Mouse (Mus musculus) MEL (cell line): ENCODE results near the gene Carnmt1. TPM values are rescaled to one million over a fixed set of nuclear protein-coding genes. Genes with fewer than 3 reads are reported as not detected.
A peak's percentile ranks its signal among the peaks of the same experiment; 100 is the strongest.

ENCODE experiments used
- DNase-seq: peaks from one replicate; pipeline ENCODE4 v3.0.0; 2011; ENCODE audit warnings: low read depth, low spot score
- H3K27ac ChIP-seq: 2 replicates; pipeline ENCODE4 v1.5.1; 2012; ENCODE audit warnings: low read depth, mild to moderate bottlenecking, control low read depth, low read length, moderate library complexity; ENCODE audit not compliant: control insufficient read depth
- H3K27me3 ChIP-seq, 2 experiments: fragments of 150-350 bp in 1 of 2; sonication (generic) in 1 of 2; 2 replicates each; pipeline ENCODE4 v1.6.1; 2012; ENCODE audit warnings: low read length in 2 of 2, mild to moderate bottlenecking in 2 of 2, improper control_type of control experiment in 1 of 2, moderate library complexity in 1 of 2; ENCODE audit not compliant: insufficient read depth in 2 of 2, control insufficient read depth in 1 of 2
- H3K36me3 ChIP-seq, 2 experiments: 2 replicates each; pipeline ENCODE4 v1.6.1; 2012 to 2014; ENCODE audit warnings: low read length in 2 of 2, improper control_type of control experiment in 1 of 2, inconsistent platforms in 1 of 2, mild to moderate bottlenecking in 1 of 2; ENCODE audit not compliant: insufficient read depth in 2 of 2, control insufficient read depth in 1 of 2
- H3K4me1 ChIP-seq, 2 experiments: fragments of 150-350 bp in 1 of 2; sonication (generic) in 1 of 2; 2 replicates each; pipeline ENCODE4 v1.6.1; 2012; ENCODE audit warnings: low read length in 2 of 2, improper control_type of control experiment in 1 of 2, mild to moderate bottlenecking in 1 of 2; ENCODE audit not compliant: insufficient read depth in 2 of 2, control insufficient read depth in 1 of 2
- H3K4me3 ChIP-seq, 2 experiments: fragments of 150-350 bp in 1 of 2; sonication (generic) in 1 of 2; 2 replicates each; pipeline ENCODE4 v1.5.1; 2012; ENCODE audit warnings: low read depth in 2 of 2, low read length in 2 of 2, mild to moderate bottlenecking in 2 of 2, moderate library complexity in 2 of 2, control low read depth in 1 of 2, improper control_type of control experiment in 1 of 2; ENCODE audit not compliant: control insufficient read depth in 1 of 2, insufficient read depth in 1 of 2
- H3K79me2 ChIP-seq: 2 replicates; pipeline ENCODE4 v1.6.1; 2012; ENCODE audit warnings: mild to moderate bottlenecking, low read length, moderate library complexity; ENCODE audit not compliant: control insufficient read depth, poor library complexity, insufficient read depth
- H3K9ac ChIP-seq: 2 replicates; pipeline ENCODE4 v1.6.1; 2012; ENCODE audit warnings: low read depth, mild to moderate bottlenecking, control low read depth, low read length, moderate library complexity; ENCODE audit not compliant: control insufficient read depth, poor library complexity, severe bottlenecking
- H3K9me3 ChIP-seq: fragments of 150-350 bp; sonication (generic); replicated peaks from 2 replicates; pipeline ENCODE4 v1.6.1; 2012; ENCODE audit warnings: mild to moderate bottlenecking, low read length, improper control_type of control experiment, moderate library complexity; ENCODE audit not compliant: insufficient read depth
- BHLHE40 ChIP-seq: IDR thresholded peaks from 2 replicates; pipeline ENCODE4 v1.6.1; 2012; ENCODE audit warnings: low read depth, mild to moderate bottlenecking, inconsistent platforms, low read length, improper control_type of control experiment, borderline replicate concordance
- CHD1 ChIP-seq: IDR thresholded peaks from 2 replicates; pipeline ENCODE4 v1.6.1; 2012; ENCODE audit warnings: low read depth, mild to moderate bottlenecking, inconsistent platforms, low read length, improper control_type of control experiment
- CTCF ChIP-seq, 3 experiments: IDR thresholded peaks in 2 of 3; conservative IDR thresholded peaks in 1 of 3; 2 replicates each; pipeline ENCODE4 v1.5.1; 2011 to 2012; ENCODE audit warnings: low read length in 3 of 3, low read depth in 2 of 3, mild to moderate bottlenecking in 2 of 3, improper control_type of control experiment in 1 of 3, inconsistent platforms in 1 of 3, mixed read lengths in 1 of 3, moderate library complexity in 1 of 3; ENCODE audit not compliant: control insufficient read depth in 1 of 3, insufficient read depth in 1 of 3, poor library complexity in 1 of 3, severe bottlenecking in 1 of 3
- E2F4 ChIP-seq: IDR thresholded peaks from 2 replicates; pipeline ENCODE4 v1.6.1; 2011; ENCODE audit warnings: low read depth, low read length, improper control_type of control experiment, borderline replicate concordance
- ELF1 ChIP-seq: IDR thresholded peaks from 2 replicates; pipeline ENCODE4 v1.6.1; 2014; ENCODE audit warnings: low read depth, mild to moderate bottlenecking, inconsistent platforms, low read length, improper control_type of control experiment, moderate library complexity
- ETS1 ChIP-seq: IDR thresholded peaks from 2 replicates; pipeline ENCODE4 v1.6.1; 2012; ENCODE audit warnings: low read depth, mild to moderate bottlenecking, inconsistent platforms, low read length, improper control_type of control experiment, moderate library complexity
- GABPA ChIP-seq: IDR thresholded peaks from 2 replicates; pipeline ENCODE4 v1.6.1; 2012; ENCODE audit warnings: low read depth, mild to moderate bottlenecking, inconsistent platforms, low read length, improper control_type of control experiment, moderate library complexity
- HCFC1 ChIP-seq: IDR thresholded peaks from 2 replicates; pipeline ENCODE4 v1.6.1; 2012; ENCODE audit warnings: low read depth, mild to moderate bottlenecking, inconsistent platforms, low read length, improper control_type of control experiment, moderate library complexity
- JUND ChIP-seq: IDR thresholded peaks from 2 replicates; pipeline ENCODE4 v1.6.1; 2011; ENCODE audit warnings: low read depth, mild to moderate bottlenecking, improper control_type of control experiment, low read length
- KAT2A ChIP-seq: conservative IDR thresholded peaks from 2 replicates; pipeline ENCODE4 v1.6.1; 2012; ENCODE audit warnings: low read depth, low read length, improper control_type of control experiment, inconsistent platforms
- MAX ChIP-seq: IDR thresholded peaks from 2 replicates; pipeline ENCODE4 v1.6.1; 2011; ENCODE audit warnings: low read length, improper control_type of control experiment
- MAZ ChIP-seq: IDR thresholded peaks from 2 replicates; pipeline ENCODE4 v1.6.1; 2012; ENCODE audit warnings: low read depth, mild to moderate bottlenecking, inconsistent platforms, low read length, improper control_type of control experiment
- MYB ChIP-seq: IDR thresholded peaks from 2 replicates; pipeline ENCODE4 v1.6.1; 2011; ENCODE audit warnings: mild to moderate bottlenecking, low read depth, low read length, improper control_type of control experiment
- NRF1 ChIP-seq: IDR thresholded peaks from 2 replicates; pipeline ENCODE4 v1.6.1; 2014; ENCODE audit warnings: low read depth, mild to moderate bottlenecking, inconsistent platforms, low read length, improper control_type of control experiment, moderate library complexity; ENCODE audit not compliant: poor library complexity, insufficient read depth, severe bottlenecking
- RAD21 ChIP-seq: IDR thresholded peaks from 2 replicates; pipeline ENCODE4 v1.6.1; 2011; ENCODE audit warnings: mild to moderate bottlenecking, low read depth, low read length, improper control_type of control experiment
- RCOR1 ChIP-seq: IDR thresholded peaks from 2 replicates; pipeline ENCODE4 v1.6.1; 2012; ENCODE audit warnings: low read depth, mild to moderate bottlenecking, inconsistent platforms, low read length, improper control_type of control experiment
- SMC3 ChIP-seq: IDR thresholded peaks from 2 replicates; pipeline ENCODE4 v1.6.1; 2011; ENCODE audit warnings: low read depth, low read length, improper control_type of control experiment
- TBP ChIP-seq: IDR thresholded peaks from 2 replicates; pipeline ENCODE4 v1.8.0; 2011; ENCODE audit warnings: low read depth, low read length, improper control_type of control experiment
- TCF12 ChIP-seq: IDR thresholded peaks from 2 replicates; pipeline ENCODE4 v1.6.1; 2014; ENCODE audit warnings: low read depth, mild to moderate bottlenecking, inconsistent platforms, low read length, improper control_type of control experiment, moderate library complexity
- USF1 ChIP-seq: IDR thresholded peaks from 2 replicates; pipeline ENCODE4 v1.6.1; 2014; ENCODE audit warnings: low read depth, mild to moderate bottlenecking, inconsistent platforms, low read length, improper control_type of control experiment, moderate library complexity
- ZKSCAN1 ChIP-seq: IDR thresholded peaks from 2 replicates; pipeline ENCODE4 v1.6.1; 2012; ENCODE audit warnings: low read depth, mild to moderate bottlenecking, inconsistent platforms, low read length, improper control_type of control experiment, moderate library complexity
- ZMIZ1 ChIP-seq: IDR thresholded peaks from 2 replicates; pipeline ENCODE4 v1.6.1; 2012; ENCODE audit warnings: low read depth, mild to moderate bottlenecking, inconsistent platforms, low read length, improper control_type of control experiment, moderate library complexity
- ZNF384 ChIP-seq: IDR thresholded peaks from 2 replicates; pipeline ENCODE4 v1.6.1; 2012; ENCODE audit warnings: low read depth, mild to moderate bottlenecking, inconsistent platforms, low read length, improper control_type of control experiment
- polyA plus RNA-seq, 2 experiments: library from polyadenylated mRNA; stranded (reverse) in 1 of 2; unstranded in 1 of 2; fragments of >175 nt in 1 of 2; fragments of >200 nt in 1 of 2; gene quantifications; 2 replicates each; pipeline versions ENCODE4 v1.2.1 to v1.2.4; 2012; ENCODE audit warnings: low replicate concordance in 2 of 2, low read depth in 1 of 2; ENCODE audit not compliant: insufficient read length in 2 of 2, insufficient read depth in 1 of 2, missing spikeins in 1 of 2
- total RNA-seq: library from RNA; depleted of rRNA; stranded (reverse); fragments of 300-350 nt; gene quantifications from 2 replicates; pipeline ENCODE4 v1.2.3, GENCODE M21; 2012

Carnmt1 gene
- total and polyA plus RNA-seq, 3 experiments = 15.4 to 23.3 TPM; not detected in 1

DNA sequence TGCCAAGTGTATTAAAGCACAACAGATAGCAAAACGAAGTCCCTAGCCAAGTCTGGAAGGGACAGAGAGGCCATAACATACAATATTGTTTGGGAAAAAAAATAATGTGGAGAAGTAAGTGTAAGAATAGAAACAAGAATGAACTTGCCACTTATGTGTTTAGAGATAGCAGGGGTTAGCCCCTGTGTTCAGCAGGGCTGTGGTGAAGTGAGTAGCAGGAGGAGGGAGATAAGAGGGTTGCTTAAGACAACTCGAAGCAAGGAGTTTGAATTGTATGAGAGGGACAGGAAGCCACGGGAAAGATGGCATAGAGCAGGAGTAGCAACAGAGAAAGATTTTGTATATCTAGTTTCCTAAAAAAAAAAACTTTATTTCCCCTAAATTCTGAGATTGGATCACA lies 21.6 kb downstream of the Carnmt1 start (continued):
- TF ChIP-seq NRF1 (no peak), ELF1 (no peak), TBP (no peak), ETS1 (peak; percentile 71), RAD21 (no peak), TCF12 (peak; percentile 87), JUND (no peak), RCOR1 (no peak), E2F4 (no peak), MAZ (no peak), MYB (no peak), ZNF384 (0 out of 2 replicates have a peak, but pooled peaks have one; percentile 29), KAT2A (no peak), ZMIZ1 (no peak)

- no peak for DNase-seq
- Histone ChIP-seq H3K27me3 (no peaks in the 10 kb centered on the region), H3K79me2 (peaks cover 4% of the 10 kb centered on the region; the same call in 1 of the 2 replicates), H3K4me1 (peaks cover 14 to 16% of the 10 kb centered on the region in 2 experiments), H3K36me3 (peaks cover 8 to 38% of the 10 kb centered on the region in 2 experiments), H3K27ac (peak overlapping the region; percentile 17; the same call in 1 of the 2 replicates), H3K4me3 (no peak overlapping the region), H3K9ac (no peak overlapping the region), H3K9me3 (no peaks in the 10 kb centered on the region)
- TF ChIP-seq NRF1 (no peak), JUND (no peak), USF1 (no peak), BHLHE40 (no peak)
Measured at GRCm38 (mm10) chr19:18692768-18693167, 22.2 kb downstream of the Carnmt1 start.

- no peak overlapping the region for H3K4me3 ChIP-seq
- no peaks in the 10 kb centered on the region for H3K27me3 ChIP-seq
- peaks cover 14 to 38% of the 10 kb centered on the region in 2 experiments for H3K36me3 ChIP-seq
- DNase-seq = no peak
- no peak for TF ChIP-seq ETS1
- no peak for TF ChIP-seq CHD1
- TF ChIP-seq ELF1 = no peak
- TF ChIP-seq USF1 = no peak
- TF ChIP-seq NRF1 = no peak
- no peak for TF ChIP-seq CTCF (IDR thresholded peaks at IDR 0.05 in 2 of 3, conservative IDR thresholded peaks at IDR 0.05 in 1 of 3; ENCODE audit: control insufficient read depth in 1 of 3, insufficient read depth in 1 of 3, low read depth in 2 of 3, low read length in 3 of 3, poor library complexity in 1 of 3, severe bottlenecking in 1 of 3)
- TF ChIP-seq ZMIZ1 = no peak
- no peak for TF ChIP-seq HCFC1
- TF ChIP-seq SMC3 = no peak
- no peak for TF ChIP-seq GABPA
- no peak for TF ChIP-seq ZKSCAN1
- no peak for TF ChIP-seq MAX
- H3K79me2 ChIP-seq = no peaks in the 10 kb centered on the region; the same call in 1 of the 2 replicates
- H3K9me3 ChIP-seq = no peaks in the 10 kb centered on the region
- H3K9ac ChIP-seq = no peak overlapping the region
- H3K4me1 ChIP-seq = peaks cover 14 to 16% of the 10 kb centered on the region in 2 experiments
- H3K27ac ChIP-seq = no peak overlapping the region
Measured at GRCm38 (mm10) chr19:18695116-18695515, 24.6 kb downstream of the Carnmt1 start.
